In genomic region chr19:6321786-6322621, GRCm38 (mm10) we compare ENCODE assay signal across 9 mouse cellular contexts. TPM values are rescaled to one million over a fixed set of nuclear protein-coding genes. Genes with fewer than 3 reads are reported as not detected.
DNase-seq lines count a peak whose midpoint lies in the region; ATAC-seq and TF ChIP-seq lines count a peak whose summit lies in the region.
"Had no signal": no experiment of that assay in that cellular context is flagged by ENCODE, and none has a peak within 500 bp of the region (broad histone marks: within the 10 kb centered on the region; RNA-seq: fewer than 3 reads in every experiment).

No protein-coding gene starts in this region.

- intact Hi-C loops in gastrocnemius, postnatal 14 days (cut with DNase I; ENCODE audit: low total_unique reads) = no loop called here

- WGBS in kidney, postnatal 0 days = 65% methylated on average over 33 of the region's 33 CpGs
- 74% methylated on average over 33 of the region's 33 CpGs for WGBS in heart, embryonic 11.5 days (ENCODE audit: insufficient replicate concordance)
- WGBS in hindbrain, embryonic 11.5 days = 84% methylated on average over 33 of the region's 33 CpGs

- peak; percentile 50 for ATAC-seq in kidney, postnatal 0 days (replicated peaks; ENCODE audit: low FRiP score, low read depth)
- no peak for ATAC-seq in heart, embryonic 11.5 days (replicated peaks; ENCODE audit: insufficient number of reproducible peaks, low FRiP score, low TSS enrichment)
- no peak for ATAC-seq in hindbrain, embryonic 11.5 days (ENCODE audit: low FRiP score)

- no peak overlapping the region for H3K9ac ChIP-seq in kidney, postnatal 0 days (ENCODE audit: low read depth, low read length)
- H3K9ac ChIP-seq in ES-E14 (ENCODE audit: insufficient read depth, low read depth, low read length, poor library complexity, severe bottlenecking) = 0 out of 2 replicates have a peak overlapping the region, but pooled peaks have one; percentile 2
- H3K9ac ChIP-seq in heart, embryonic 11.5 days (ENCODE audit: low read depth, low read length) = no peak overlapping the region; the same call in 1 of the 2 replicates
- H3K9ac ChIP-seq in hindbrain, embryonic 11.5 days (ENCODE audit: low read depth, low read length) = no peak overlapping the region

- peaks cover 29% of the 10 kb centered on the region for H3K36me3 ChIP-seq in kidney, postnatal 0 days (ENCODE audit: insufficient read depth, low read length)
- peaks cover 64% of the 10 kb centered on the region for H3K36me3 ChIP-seq in ES-E14 (ENCODE audit: control insufficient read depth, insufficient read depth, low read length, poor library complexity, severe bottlenecking)
- H3K36me3 ChIP-seq in heart, embryonic 11.5 days (ENCODE audit: control insufficient read depth, insufficient read depth, low read length) = peaks cover 4% of the 10 kb centered on the region; the same call in 1 of the 2 replicates
- no peaks in the 10 kb centered on the region for H3K36me3 ChIP-seq in hindbrain, embryonic 11.5 days (ENCODE audit: control insufficient read depth, insufficient read depth, low read length)

- DNase-seq in kidney, postnatal 0 days (ENCODE audit: low spot score) = no peak
- DNase-seq in kidney, adult 8-10 months = no peak
- peak; percentile 75 for DNase-seq in ES-E14 (ENCODE audit: low read depth, low spot score)
- DNase-seq in lung, postnatal 36 days = peak; percentile 63
- no peak for DNase-seq in hindbrain, embryonic 11.5 days (ENCODE audit: low spot score)
- no peak for DNase-seq in gastrocnemius, postnatal 14 days
- DNase-seq: gastrocnemius, postnatal 25 days; thymus, adult 18-20 months had no signal

- in situ Hi-C loops in ES-E14 (cut with MboI; ENCODE audit: low sequenced_read_pairs in 2 of 2, unreplicated experiment in 2 of 2) = no loop called here

- TF ChIP-seq CTCF in kidney, postnatal 0 days (IDR thresholded peaks at IDR 0.05; ENCODE audit: low read depth) = no peak

- no peaks in the 10 kb centered on the region for H3K27me3 ChIP-seq in kidney, postnatal 0 days (ENCODE audit: insufficient read depth, low read length)
- no peaks in the 10 kb centered on the region for H3K27me3 ChIP-seq in heart, embryonic 11.5 days (ENCODE audit: control insufficient read depth, insufficient read depth, low read length)
- no peaks in the 10 kb centered on the region for H3K27me3 ChIP-seq in hindbrain, embryonic 11.5 days (ENCODE audit: control insufficient read depth, insufficient read depth, low read length)

- H3K27ac ChIP-seq in kidney, postnatal 0 days = peak overlapping the region; percentile 42; the same call in 1 of the 2 replicates
- H3K27ac ChIP-seq in ES-E14 (ENCODE audit: insufficient read depth, low read depth, low read length, poor library complexity, severe bottlenecking) = no peak overlapping the region
- H3K27ac ChIP-seq in heart, embryonic 11.5 days (ENCODE audit: low read depth, low read length) = no peak overlapping the region
- no peak overlapping the region for H3K27ac ChIP-seq in hindbrain, embryonic 11.5 days (ENCODE audit: low read depth, low read length)

- no peak overlapping the region for H3K4me2 ChIP-seq in kidney, postnatal 0 days (ENCODE audit: low read length)
- H3K4me2 ChIP-seq in heart, embryonic 11.5 days = 0 out of 2 replicates have a peak overlapping the region, but pooled peaks have one; percentile 6
- no peak overlapping the region for H3K4me2 ChIP-seq in hindbrain, embryonic 11.5 days (replicated peaks; ENCODE audit: low read depth, low read length)

- H3K4me3 ChIP-seq in kidney, postnatal 0 days (replicated peaks; ENCODE audit: low read depth, low read length) = no peak overlapping the region
- H3K4me3 ChIP-seq in ES-E14 (ENCODE audit: insufficient read depth in 1 of 2, low read depth in 1 of 2, low read length in 2 of 2, poor library complexity in 1 of 2, severe bottlenecking in 1 of 2) = peak overlapping the region in 1 of 2 experiments; percentile 10; a peak in 1 of 4 replicates
- no peak overlapping the region for H3K4me3 ChIP-seq in heart, embryonic 11.5 days (ENCODE audit: low read depth, low read length)
- H3K4me3 ChIP-seq in hindbrain, embryonic 11.5 days (ENCODE audit: low read depth, low read length) = no peak overlapping the region

- H3K9me3 ChIP-seq in kidney, postnatal 0 days (replicated peaks; ENCODE audit: low read length) = no peaks in the 10 kb centered on the region
- no peaks in the 10 kb centered on the region for H3K9me3 ChIP-seq in ES-E14 (ENCODE audit: control insufficient read depth, insufficient read depth, low read depth, low read length)
- H3K9me3 ChIP-seq in heart, embryonic 11.5 days (replicated peaks; ENCODE audit: control insufficient read depth, low read length) = no peaks in the 10 kb centered on the region
- H3K9me3 ChIP-seq in hindbrain, embryonic 11.5 days (ENCODE audit: control insufficient read depth, low read length) = no peaks in the 10 kb centered on the region

- no peaks in the 10 kb centered on the region for H3K4me1 ChIP-seq in kidney, postnatal 0 days (replicated peaks; ENCODE audit: insufficient read depth, low read length)
- H3K4me1 ChIP-seq in ES-E14 (ENCODE audit: control insufficient read depth in 2 of 2, insufficient read depth in 2 of 2, low read length in 2 of 2, poor library complexity in 1 of 2) = peaks cover 0 to 19% of the 10 kb centered on the region in 2 experiments; a peak in 3 of 4 replicates
- peaks cover 16% of the 10 kb centered on the region for H3K4me1 ChIP-seq in heart, embryonic 11.5 days (ENCODE audit: control insufficient read depth, insufficient read depth, low read length)
- H3K4me1 ChIP-seq in hindbrain, embryonic 11.5 days (replicated peaks; ENCODE audit: control insufficient read depth, insufficient read depth, low read length) = no peaks in the 10 kb centered on the region

TF ChIP-seq in ES-E14, 5 proteins besides CTCF, POLR2A, EP300 and RAD21:
- TF ChIP-seq CHD2 (IDR thresholded peaks at IDR 0.05; ENCODE audit: low read depth, low read length) = peak; percentile 70
- TF ChIP-seq HCFC1 (IDR thresholded peaks at IDR 0.05; ENCODE audit: borderline replicate concordance, insufficient read depth, low read length) = no peak

RNA-seq across cellular contexts. Expression of gene Men1, which starts 12.8 kb away (rescaled TPM):
- 51.9 and 54.6 TPM in 2 replicates for polyA plus RNA-seq in kidney, postnatal 0 days (2015; fragmentation: Nextera tagmentation; extraction: Ambion mirVana)
- total RNA-seq in ES-E14 (2012; rRNA removed) = 60.4 and 65.6 TPM in 2 replicates
- polyA plus RNA-seq in heart, embryonic 11.5 days (2014; fragmentation: Nextera tagmentation; extraction: Ambion mirVana) = 31.8 and 35.1 TPM in 2 replicates
- 43.0 and 51.3 TPM in 2 replicates for polyA plus RNA-seq in hindbrain, embryonic 11.5 days (2014; fragmentation: Nextera tagmentation; extraction: Ambion mirVana)
- total RNA-seq in gastrocnemius, postnatal 14 days (2021) = 10 to 100 TPM; 10.1 to 11.4 TPM

RNA-seq across cellular contexts. Expression of gene Cdc42bpg, which starts 15.7 kb away (rescaled TPM):
- 1.0 TPM in 2 replicates for polyA plus RNA-seq in kidney, postnatal 0 days (2015; fragmentation: Nextera tagmentation; extraction: Ambion mirVana)
- total RNA-seq in ES-E14 (2012; rRNA removed) = 35.5 and 48.4 TPM in 2 replicates
- polyA plus RNA-seq in heart, embryonic 11.5 days (2014; fragmentation: Nextera tagmentation; extraction: Ambion mirVana) = 0.44 and 0.74 TPM in 2 replicates
- polyA plus RNA-seq in hindbrain, embryonic 11.5 days (2014; fragmentation: Nextera tagmentation; extraction: Ambion mirVana) = 0.50 and 0.82 TPM in 2 replicates
- 1 to 10 TPM; 3.4 to 3.9 TPM for total RNA-seq in gastrocnemius, postnatal 14 days (2021)

RNA-seq across cellular contexts. Expression of gene Map4k2, which starts 18.9 kb away (rescaled TPM):
- polyA plus RNA-seq in kidney, postnatal 0 days (2015; fragmentation: Nextera tagmentation; extraction: Ambion mirVana) = 12.2 and 13.5 TPM in 2 replicates
- 29.4 and 43.6 TPM in 2 replicates for total RNA-seq in ES-E14 (2012; rRNA removed)
- polyA plus RNA-seq in heart, embryonic 11.5 days (2014; fragmentation: Nextera tagmentation; extraction: Ambion mirVana) = 9.6 and 10.1 TPM in 2 replicates
- 6.7 and 8.5 TPM in 2 replicates for polyA plus RNA-seq in hindbrain, embryonic 11.5 days (2014; fragmentation: Nextera tagmentation; extraction: Ambion mirVana)
- 10 to 100 TPM in 1 of 2 experiments, 1 to 10 TPM in 1; 9.5 to 14.4 TPM for total RNA-seq in gastrocnemius, postnatal 14 days (2021)

RNA-seq across cellular contexts. Expression of gene Sf1, which starts 41.5 kb away (rescaled TPM):
- 91.1 and 97.2 TPM in 2 replicates for polyA plus RNA-seq in kidney, postnatal 0 days (2015; fragmentation: Nextera tagmentation; extraction: Ambion mirVana)
- total RNA-seq in ES-E14 (2012; rRNA removed) = 150 and 164 TPM in 2 replicates
- polyA plus RNA-seq in heart, embryonic 11.5 days (2014; fragmentation: Nextera tagmentation; extraction: Ambion mirVana) = 106 and 124 TPM in 2 replicates
- polyA plus RNA-seq in hindbrain, embryonic 11.5 days (2014; fragmentation: Nextera tagmentation; extraction: Ambion mirVana) = 156 and 178 TPM in 2 replicates
- 10 to 100 TPM; 75.1 to 80.9 TPM for total RNA-seq in gastrocnemius, postnatal 14 days (2021)

RNA-seq across cellular contexts. Expression of gene Ehd1, which starts 45.5 kb away (rescaled TPM):
- 64.2 and 73.4 TPM in 2 replicates for polyA plus RNA-seq in kidney, postnatal 0 days (2015; fragmentation: Nextera tagmentation; extraction: Ambion mirVana)
- total RNA-seq in ES-E14 (2012; rRNA removed) = 133 and 162 TPM in 2 replicates
- polyA plus RNA-seq in heart, embryonic 11.5 days (2014; fragmentation: Nextera tagmentation; extraction: Ambion mirVana) = 70.0 and 82.8 TPM in 2 replicates
- polyA plus RNA-seq in hindbrain, embryonic 11.5 days (2014; fragmentation: Nextera tagmentation; extraction: Ambion mirVana) = 62.6 and 67.4 TPM in 2 replicates
- 10 to 100 TPM; 40.5 to 50.8 TPM for total RNA-seq in gastrocnemius, postnatal 14 days (2021)

Comparison
In these comparisons a context has a peak if more than half of its experiments do, and no peak if none do; other contexts are left out.
1. DNase-seq: peak in ES-E14 (single experiment) and lung, postnatal 36 days (single experiment); none in kidney, postnatal 0 days (single experiment), kidney, adult 8-10 months (0 of 2), hindbrain, embryonic 11.5 days (single experiment) and gastrocnemius, postnatal 14 days (single experiment).